Mouse (Mus musculus) lung, postnatal 25 days (tissue): ENCODE measurements around the gene Rabl6.

Experiments used
- DNase-seq: peaks from one replicate; pipeline ENCODE4 v3.0.0; 2022; ENCODE audit warnings: low spot score

Rabl6 gene

GRCm38 (mm10) chr2:25545996-25546810, 62.1 kb downstream of the Rabl6 start:
- DNase-seq, result peak; percentile 5

GRCm38 (mm10) chr2:25541644-25542367, 66.5 kb downstream of the Rabl6 start:
- DNase-seq, result peak; percentile 13

- no peak for DNase-seq
Observed at GRCm38 (mm10) chr2:25540541-25540948, 67.8 kb downstream of the Rabl6 start.

- no peak for DNase-seq
Observed at GRCm38 (mm10) chr2:25536531-25536930, 71.8 kb downstream of the Rabl6 start.

GRCm38 (mm10) chr2:25534866-25535182, 73.5 kb downstream of the Rabl6 start:
- DNase-seq, result no peak

GRCm38 (mm10) chr2:25534178-25534865, 74.0 kb downstream of the Rabl6 start:
- DNase-seq, result peak; percentile 88

GRCm38 (mm10) chr2:25533707-25534106, 74.6 kb downstream of the Rabl6 start:
- DNase-seq, result no peak
